In genomic region chr2:30287027-30287373, GRCm38 (mm10) we compare ENCODE assay signal across 8 mouse cellular contexts. TPM values are rescaled to one million over a fixed set of nuclear protein-coding genes. Genes with fewer than 3 reads are reported as not detected.
A peak's percentile ranks its signal among the peaks of the same experiment; 100 is the strongest.
DNase-seq lines count a peak whose midpoint lies in the region; ATAC-seq and TF ChIP-seq lines count a peak whose summit lies in the region.

No protein-coding gene starts in this region.

- peak overlapping the region; percentile 85 for H3K9ac ChIP-seq in hindbrain, embryonic 14.5 days

- H3K27me3 ChIP-seq in spleen, adult 2 months (ENCODE audit: control insufficient read depth, insufficient read depth, low read length), result no peaks in the 10 kb centered on the region
- no peaks in the 10 kb centered on the region for H3K27me3 ChIP-seq in hindbrain, embryonic 14.5 days (ENCODE audit: control insufficient read depth, insufficient read depth, low read length)

- peak overlapping the region; percentile 99 for H3K4me3 ChIP-seq in spleen, adult 2 months (ENCODE audit: extremely low read depth, insufficient read depth, insufficient read length)
- H3K4me3 ChIP-seq in hindbrain, embryonic 14.5 days (replicated peaks; ENCODE audit: low read length), result peak overlapping the region; percentile 90

- TF ChIP-seq CTCF in spleen, adult 2 months (IDR thresholded peaks at IDR 0.05; ENCODE audit: extremely low read depth, insufficient read depth, insufficient read length, insufficient replicate concordance), result no peak

- no peaks in the 10 kb centered on the region for H3K36me3 ChIP-seq in spleen, adult 2 months (ENCODE audit: control insufficient read depth, insufficient read depth, low read length)
- 0 out of 2 replicates have a peak, but pooled peaks cover 11% of the 10 kb centered on the region for H3K36me3 ChIP-seq in hindbrain, embryonic 14.5 days (replicated peaks; ENCODE audit: control insufficient read depth, insufficient read depth)

- no peak overlapping the region for H3K27ac ChIP-seq in spleen, adult 2 months (ENCODE audit: insufficient read depth, low read length)
- peak overlapping the region; percentile 51; the same call in 1 of the 2 replicates for H3K27ac ChIP-seq in hindbrain, embryonic 14.5 days

- peak overlapping the region; percentile 92 for H3K4me2 ChIP-seq in hindbrain, embryonic 14.5 days (replicated peaks)

- H3K4me1 ChIP-seq in spleen, adult 2 months (ENCODE audit: control insufficient read depth, insufficient read depth, insufficient read length), result peaks cover 11% of the 10 kb centered on the region; the same call in 1 of the 2 replicates
- H3K4me1 ChIP-seq in hindbrain, embryonic 14.5 days (replicated peaks; ENCODE audit: control insufficient read depth, insufficient read depth, low read length), result peaks cover 20% of the 10 kb centered on the region

- WGBS in spleen, adult 2 months, result 3% methylated on average over 10 of the region's 10 CpGs
- WGBS in hindbrain, embryonic 14.5 days, result under 1% methylated on average over 10 of the region's 10 CpGs

- no peaks in the 10 kb centered on the region for H3K9me3 ChIP-seq in hindbrain, embryonic 14.5 days (ENCODE audit: control insufficient read depth, low read length)

- no peak for TF ChIP-seq POLR2A in spleen, adult 2 months (IDR thresholded peaks at IDR 0.05; ENCODE audit: low read depth, low read length)

- no peak for ATAC-seq in cerebellum, adult (ENCODE audit: insufficient number of reproducible peaks, low FRiP score, low TSS enrichment)
- no peak for ATAC-seq in hindbrain, embryonic 14.5 days (ENCODE audit: low FRiP score)
- no peak for ATAC-seq in monocyte, adult 5-6 weeks (replicated peaks; ENCODE audit: insufficient number of reproducible peaks, low FRiP score, low TSS enrichment, poor library complexity, severe bottlenecking)

- DNase-seq in cerebellum, adult 9-11 months, result peak; percentile 23
- no peak for DNase-seq in spleen, adult 2 months (ENCODE audit: low read depth in 1 of 2, low spot score in 2 of 2)
- DNase-seq in spleen, postnatal 14 days (ENCODE audit: low spot score in 2 of 2), result no peak
- peak; percentile 31 for DNase-seq in hindbrain, embryonic 14.5 days (ENCODE audit: low spot score)
- DNase-seq in mesoderm, embryonic 11.5 days (ENCODE audit: low read depth, low spot score), result peak; percentile 32
- peak; percentile 21 to 29 for DNase-seq in thymus, postnatal 36 days

RNA-seq across cellular contexts. Expression of gene Nup188, which starts 0.8 kb away (rescaled TPM):
- polyA plus RNA-seq in spleen, adult 2 months (2012; rRNA removed), result 32.4 and 45.2 TPM in 2 replicates
- 19.5 and 24.8 TPM in 2 replicates for polyA plus RNA-seq in hindbrain, embryonic 14.5 days (2014; fragmentation: Nextera tagmentation; extraction: Ambion mirVana)
- total RNA-seq in monocyte, adult 5-6 weeks (2017), result 13.8 to 16.5 TPM (median 16.0 TPM) in 3 replicates

RNA-seq across cellular contexts. Expression of gene Dolk, which starts 0.9 kb away (rescaled TPM):
- polyA plus RNA-seq in spleen, adult 2 months (2012; rRNA removed), result 11.0 and 11.6 TPM in 2 replicates
- polyA plus RNA-seq in hindbrain, embryonic 14.5 days (2014; fragmentation: Nextera tagmentation; extraction: Ambion mirVana), result 37.1 and 39.2 TPM in 2 replicates
- 9.3 to 14.3 TPM (median 11.0 TPM) in 3 replicates for total RNA-seq in monocyte, adult 5-6 weeks (2017)

RNA-seq across cellular contexts. Expression of gene Gm28038, which starts 6.2 kb away (rescaled TPM):
- not detected in 2 replicates for polyA plus RNA-seq in spleen, adult 2 months (2012; rRNA removed)
- polyA plus RNA-seq in hindbrain, embryonic 14.5 days (2014; fragmentation: Nextera tagmentation; extraction: Ambion mirVana), result not detected in 2 replicates
- not detected in 3 replicates for total RNA-seq in monocyte, adult 5-6 weeks (2017)

RNA-seq across cellular contexts. Expression of gene Phyhd1, which starts 21.0 kb away (rescaled TPM):
- polyA plus RNA-seq in spleen, adult 2 months (2012; rRNA removed), result 18.1 and 24.1 TPM in 2 replicates
- 5.9 and 6.9 TPM in 2 replicates for polyA plus RNA-seq in hindbrain, embryonic 14.5 days (2014; fragmentation: Nextera tagmentation; extraction: Ambion mirVana)
- 1.2 to 4.2 TPM (median 1.2 TPM) in 3 replicates for total RNA-seq in monocyte, adult 5-6 weeks (2017)

RNA-seq across cellular contexts. Expression of gene Gm28035, which starts 46.6 kb away (rescaled TPM):
- 6.0 and 9.6 TPM in 2 replicates for polyA plus RNA-seq in spleen, adult 2 months (2012; rRNA removed)
- polyA plus RNA-seq in hindbrain, embryonic 14.5 days (2014; fragmentation: Nextera tagmentation; extraction: Ambion mirVana), result 0.07 and 0.17 TPM in 2 replicates
- total RNA-seq in monocyte, adult 5-6 weeks (2017), result 1.8 to 2.0 TPM in 2 of 3 replicates, not detected in the other

Comparison
In these comparisons a context has a peak if more than half of its experiments do, and no peak if none do; other contexts are left out.
1. DNase-seq: peak in cerebellum, adult 9-11 months (single experiment), hindbrain, embryonic 14.5 days (single experiment), mesoderm, embryonic 11.5 days (single experiment) and thymus, postnatal 36 days (2 of 2); none in spleen, adult 2 months (0 of 2) and spleen, postnatal 14 days (0 of 2).